Mouse (Mus musculus) CD4-positive helper T cell, adult 2 months (primary cell): Measurements from ENCODE around the gene Lrtm1.

Experiments
- DNase-seq: peaks from one replicate; pipeline ENCODE4 v3.0.0-alpha.2; 2012; ENCODE audit warnings: low read depth, missing footprints, low spot score

The Lrtm1 gene

DNA sequence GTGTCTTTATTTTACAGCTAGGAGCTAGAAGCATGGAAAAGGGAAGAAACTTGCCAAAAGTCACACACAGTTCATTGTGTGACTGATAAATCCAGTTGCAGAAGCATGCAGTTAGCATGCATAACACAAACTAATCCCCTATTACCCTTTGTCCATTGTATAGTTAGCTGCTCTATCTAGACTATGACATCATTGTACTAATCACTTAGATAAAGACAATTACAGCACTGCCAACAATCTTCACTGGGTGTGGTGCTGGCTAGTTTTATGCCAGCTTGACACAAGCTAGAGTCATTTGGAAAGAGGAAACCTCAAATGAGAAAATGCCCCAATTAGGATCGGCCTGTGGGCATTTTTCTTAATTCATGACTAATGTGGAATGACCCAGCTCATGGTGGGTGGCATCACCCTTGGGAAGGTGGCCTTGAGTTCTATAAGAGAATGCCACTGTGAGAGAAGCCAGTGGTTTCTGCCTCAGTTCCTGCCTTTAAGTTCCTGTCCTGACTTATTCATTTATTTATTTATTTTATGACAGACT, 13.9 kb downstream of the Lrtm1 start:
- no peak for DNase-seq

DNA sequence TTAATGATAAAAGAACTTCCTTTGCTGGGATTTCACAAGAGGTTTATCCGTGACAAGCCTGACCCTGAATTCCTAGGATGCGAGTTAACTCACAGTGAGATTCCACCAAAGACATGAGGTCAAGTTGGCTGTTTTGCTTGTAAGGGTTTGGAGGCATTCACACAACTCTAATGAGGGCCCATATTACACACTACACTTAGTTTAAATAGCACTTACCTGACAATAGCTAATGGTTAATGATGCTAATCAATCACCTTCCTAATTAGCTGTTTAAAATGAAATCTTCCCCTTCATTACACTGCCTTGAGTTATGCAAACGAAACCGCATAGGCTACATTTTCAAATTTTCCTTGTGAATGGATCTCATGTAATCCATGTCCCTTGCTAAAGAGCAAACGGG, 20.2 kb downstream of the Lrtm1 start:
- DNase-seq: no peak

DNA sequence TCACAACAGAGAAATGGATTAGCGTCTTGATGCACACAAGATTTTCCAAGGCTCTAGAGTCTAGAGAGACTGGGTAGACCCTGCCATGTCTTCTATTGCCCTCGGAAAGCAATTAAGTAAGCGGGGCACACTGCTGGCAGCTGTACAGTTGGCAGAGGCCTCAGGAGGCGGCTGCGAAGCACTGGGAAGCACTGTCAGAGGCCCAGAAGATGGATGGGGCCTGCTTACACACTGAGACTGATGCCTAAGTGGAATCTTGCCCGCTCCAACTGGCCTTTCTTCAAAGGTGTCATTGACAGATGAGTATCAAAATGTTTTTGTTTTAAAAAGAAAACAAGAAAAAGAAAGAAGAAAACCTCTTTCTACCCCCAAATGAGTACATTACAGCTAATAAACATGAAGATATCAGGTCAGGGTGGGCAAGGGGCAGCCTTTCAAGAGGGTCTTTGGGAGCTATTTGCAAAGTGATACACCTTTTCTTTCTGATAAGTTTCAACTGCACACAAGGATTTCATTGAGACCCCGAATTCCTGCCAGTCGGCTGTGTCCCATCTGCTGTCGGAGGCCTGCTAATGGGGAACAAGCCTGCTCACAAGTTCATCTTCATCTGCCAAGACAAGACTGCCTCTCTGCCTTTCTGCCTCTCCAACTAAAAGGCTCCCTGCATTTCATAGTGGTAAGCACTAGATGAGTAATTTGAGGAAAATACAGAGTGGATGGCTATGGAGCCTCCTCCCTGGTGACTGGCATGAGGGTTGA, 22.8 kb downstream of the Lrtm1 start:
- no peak for DNase-seq

DNA sequence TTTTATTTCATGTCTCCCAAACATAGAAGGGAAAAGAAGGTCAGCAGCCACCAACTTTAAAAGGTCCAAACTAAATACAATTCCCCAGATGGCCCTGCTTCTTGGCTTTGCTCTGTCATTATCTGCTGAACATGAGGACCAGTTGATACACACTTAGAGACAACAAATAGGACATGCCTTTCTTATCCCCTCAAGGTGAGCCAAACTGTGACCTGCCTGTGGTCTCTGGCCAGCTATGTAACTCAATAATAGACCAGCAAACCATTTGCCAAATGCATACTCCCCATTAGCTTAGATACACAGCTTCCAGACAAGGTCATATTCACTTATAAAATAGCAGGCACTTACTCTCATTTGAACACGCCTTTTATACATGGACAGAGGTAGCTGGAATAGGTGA, 23.5 kb downstream of the Lrtm1 start:
- no peak for DNase-seq

DNA sequence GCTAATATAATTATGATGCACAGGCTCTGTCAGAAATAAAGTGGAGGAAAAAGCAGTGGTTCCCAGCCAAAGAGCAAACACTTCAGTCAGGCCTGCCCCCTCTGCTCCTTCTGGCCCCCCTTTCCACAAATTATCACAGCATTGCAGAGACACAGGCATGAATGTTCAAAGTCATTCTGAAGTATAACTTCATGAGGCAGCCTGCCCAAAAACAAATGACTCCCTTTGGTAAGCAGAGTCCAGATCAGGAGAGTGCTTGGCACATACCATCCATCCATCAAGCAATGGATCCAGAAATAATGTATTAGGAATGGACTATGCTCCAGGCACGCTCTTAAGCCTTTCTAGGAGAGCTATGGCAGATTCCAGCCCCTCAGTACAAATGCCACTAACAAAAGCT, 24.3 kb downstream of the Lrtm1 start:
- no peak for DNase-seq

DNA sequence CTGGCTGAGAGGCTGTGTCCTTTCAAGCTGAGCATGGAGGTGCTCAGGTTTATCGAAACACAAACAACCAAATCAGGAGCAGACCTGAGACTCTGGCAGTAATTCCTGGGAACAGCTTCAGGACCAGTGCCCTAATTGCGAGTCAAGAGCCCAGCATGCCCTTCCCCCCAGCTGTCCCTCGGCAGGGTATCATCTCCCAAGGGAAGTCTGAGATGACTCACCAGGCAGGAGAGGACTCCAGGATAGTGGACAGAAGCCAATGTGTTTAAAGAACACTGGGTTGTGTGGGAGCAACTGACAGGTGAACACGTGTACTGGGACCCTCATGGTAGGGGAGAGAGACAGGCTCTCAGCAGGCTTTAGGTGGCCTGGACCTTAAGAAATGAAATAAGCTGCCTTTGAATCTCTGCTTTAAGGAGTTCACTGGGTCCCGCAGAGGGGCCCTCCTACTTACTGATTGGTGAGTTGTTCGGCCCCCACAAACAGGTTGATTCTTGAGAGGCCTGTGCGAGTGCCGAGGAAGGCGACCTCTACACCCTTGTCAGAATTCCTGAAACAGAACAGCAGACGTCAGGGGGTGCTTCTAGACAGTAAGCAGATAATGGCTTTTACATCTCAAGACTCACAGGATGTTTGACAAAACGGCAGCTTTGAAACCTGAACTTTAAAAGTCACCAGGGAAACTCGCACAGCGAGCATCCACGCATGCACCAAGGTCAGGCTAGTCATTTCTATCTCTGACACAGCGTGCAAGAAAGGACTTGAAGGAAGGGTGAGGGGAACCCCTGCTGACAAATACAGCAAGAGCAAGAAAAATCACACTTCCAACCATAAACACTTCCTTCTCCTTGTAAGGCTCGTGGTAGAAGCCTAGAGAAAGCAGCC, 34.2 kb downstream of the Lrtm1 start:
- no peak for DNase-seq

DNA sequence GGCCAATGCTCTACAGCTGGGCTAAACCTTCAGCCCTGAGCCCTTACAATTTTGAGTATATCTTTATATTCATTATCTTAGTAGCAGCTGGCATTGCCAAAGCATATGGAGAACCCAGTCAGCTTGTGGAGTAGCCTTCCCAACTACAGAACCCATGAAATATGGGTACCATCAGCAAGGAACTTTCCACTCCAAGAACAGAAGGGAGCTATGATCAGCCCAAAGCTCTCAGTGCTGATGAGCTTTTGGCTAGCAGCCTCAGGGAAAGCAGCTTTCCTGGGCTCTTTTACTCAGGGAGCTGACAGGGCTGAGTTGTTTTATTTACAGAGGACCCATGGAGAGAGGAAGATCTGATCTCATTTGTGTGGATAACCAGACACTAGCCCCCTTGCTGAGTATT, 42.7 kb downstream of the Lrtm1 start:
- no peak for DNase-seq

DNA sequence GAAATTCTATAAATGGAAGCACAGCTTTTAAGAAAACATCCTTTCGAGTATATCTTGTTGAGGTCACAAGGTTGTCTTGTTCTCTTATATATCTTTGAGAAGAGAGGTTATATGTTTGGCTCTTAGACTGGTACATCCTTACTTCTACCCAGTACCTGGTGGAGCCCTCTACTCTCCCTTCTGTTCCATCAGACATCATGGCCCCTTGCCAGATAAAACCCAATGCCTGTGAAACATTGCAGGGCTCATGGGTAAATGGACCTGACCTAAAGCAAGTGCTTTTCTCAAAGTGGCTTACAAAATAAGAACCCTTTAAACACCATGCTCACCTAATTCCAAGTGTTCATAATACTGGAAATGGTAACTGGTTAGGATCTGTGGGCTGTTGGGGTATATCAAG, 43.5 kb downstream of the Lrtm1 start:
- no peak for DNase-seq

DNA sequence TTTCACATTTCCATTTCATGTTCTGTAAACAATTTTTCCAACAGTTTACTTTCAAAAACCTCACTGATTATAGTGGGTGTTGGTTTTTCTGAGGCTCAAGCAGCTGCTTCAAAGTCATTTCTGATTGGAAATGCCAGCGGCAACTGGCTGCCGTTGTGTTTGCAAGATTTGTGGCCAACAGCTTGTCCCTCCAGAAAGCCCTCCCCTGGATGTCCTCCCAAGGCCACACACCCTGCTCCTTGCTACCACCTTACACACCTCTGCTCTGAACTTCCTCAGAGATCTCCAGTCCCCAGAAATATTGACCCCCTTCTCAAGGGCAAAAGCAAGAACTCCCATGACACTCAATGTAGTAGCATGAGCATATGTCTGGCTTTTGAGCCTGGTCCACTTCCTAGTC, 44.7 kb downstream of the Lrtm1 start:
- DNase-seq: no peak

DNA sequence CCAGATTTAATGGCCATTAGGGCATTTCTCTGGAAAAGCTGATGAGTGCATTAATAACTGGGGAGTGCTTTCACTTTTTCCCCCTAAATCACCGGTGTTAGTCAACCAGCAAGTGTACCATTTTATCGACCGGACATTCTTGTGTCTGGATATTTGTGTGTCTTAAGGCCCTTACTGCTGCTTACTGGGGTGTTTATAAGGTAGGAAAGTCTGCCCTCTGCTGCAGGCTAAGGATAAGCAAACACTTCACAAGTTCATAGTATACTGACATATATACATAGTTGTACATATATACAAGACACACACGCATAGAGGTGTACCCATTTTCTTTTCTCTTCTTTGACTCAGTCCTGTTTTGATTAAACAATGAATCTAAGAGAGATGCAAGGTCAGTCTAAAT, 55.7 kb downstream of the Lrtm1 start:
- no peak for DNase-seq

DNA sequence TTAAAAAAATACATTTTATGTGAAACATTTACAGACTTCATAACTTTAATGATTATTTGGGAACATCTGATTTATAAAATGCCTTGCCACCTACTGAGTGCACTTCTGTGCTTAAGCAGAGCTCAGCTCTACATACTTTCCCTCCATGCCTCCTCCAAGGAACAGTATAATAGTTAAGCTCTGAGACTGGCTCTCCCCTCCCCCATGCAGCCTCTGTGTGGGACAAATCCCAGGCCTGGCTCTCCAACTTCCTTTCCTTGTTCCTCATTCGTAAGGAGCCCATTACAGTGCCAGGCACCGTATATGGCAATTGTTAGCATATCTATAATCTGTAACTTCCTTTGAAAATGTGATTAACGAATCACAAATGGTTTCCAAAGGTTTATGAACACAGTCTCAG, 59.4 kb downstream of the Lrtm1 start:
- DNase-seq: no peak

DNA sequence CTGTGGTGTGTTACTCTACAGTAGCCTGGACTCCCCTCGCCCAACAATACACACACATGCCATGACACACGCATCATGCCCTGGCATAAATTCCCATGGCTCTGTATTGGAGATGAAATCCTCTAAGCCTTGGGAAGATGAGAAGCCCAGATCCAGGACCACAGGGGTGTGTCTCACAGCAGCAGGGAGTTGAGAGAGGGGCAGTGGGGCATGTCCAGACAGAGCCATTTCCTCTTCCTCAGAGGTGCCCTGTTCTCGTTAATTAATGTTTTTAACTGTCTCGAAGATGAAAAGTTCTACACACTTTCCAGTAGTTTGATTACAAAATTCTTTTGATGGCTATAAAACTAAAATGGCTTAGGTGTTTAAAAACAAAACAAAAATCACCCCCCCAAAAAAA, 62.2 kb downstream of the Lrtm1 start:
- DNase-seq: no peak

DNA sequence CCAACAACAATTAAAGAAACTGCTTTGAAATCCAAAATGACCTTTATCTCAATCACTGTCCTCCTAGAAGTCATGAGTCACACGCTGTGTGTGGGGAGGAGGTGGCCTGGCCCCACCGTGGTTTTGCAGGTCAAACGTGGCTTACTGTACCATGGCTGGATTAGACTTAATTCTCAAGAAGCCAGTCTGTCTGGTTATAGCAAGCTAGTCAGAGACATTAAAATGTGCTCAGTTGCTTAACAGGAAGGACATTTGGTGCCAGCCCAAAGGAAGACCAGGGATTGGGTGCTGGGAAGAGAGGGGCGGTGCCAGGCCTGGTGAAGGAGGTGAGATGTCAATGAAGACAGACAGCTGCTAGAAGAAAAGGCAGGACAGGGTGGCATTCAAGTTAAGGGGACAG, 62.6 kb downstream of the Lrtm1 start:
- no peak for DNase-seq

DNA sequence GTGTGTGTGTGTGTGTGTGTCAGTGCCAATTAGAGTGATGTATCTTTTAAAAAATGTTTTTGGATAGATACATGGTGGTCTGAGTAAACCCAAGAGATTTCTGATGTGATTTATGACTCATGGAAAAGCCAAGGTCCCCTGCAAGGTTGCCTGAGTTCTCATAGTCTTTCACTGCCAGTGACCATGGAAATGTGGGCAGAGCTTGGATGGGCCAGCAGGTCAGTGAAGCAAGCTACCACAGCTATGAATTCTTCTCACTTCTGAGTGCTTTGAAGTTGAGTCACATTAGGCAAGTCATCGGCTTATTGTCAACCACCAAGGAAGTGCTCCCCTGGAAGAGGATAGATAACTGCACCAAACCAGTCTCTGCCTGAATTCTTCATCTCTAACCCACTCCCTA, 64.2 kb downstream of the Lrtm1 start:
- DNase-seq: no peak
